Mouse (Mus musculus) embryonic facial prominence, embryonic 13.5 days (tissue): ENCODE data around the gene Rab19. TPM values are rescaled to one million over a fixed set of nuclear protein-coding genes. Genes with fewer than 3 reads are reported as not detected.
"Not testable (repeated sequence)": the region's sequence is repeated elsewhere in the genome, so short reads cannot be mapped to it uniquely, and the experiment has no call there.

ENCODE experiments used
- ATAC-seq: fragments of 200-750 bp; cut with Nextera tagmentation; 2 replicates; pipeline ENCODE4 v1.8.0; 2017; ENCODE audit warnings: low read depth; ENCODE audit not compliant: insufficient number of reproducible peaks, insufficient read depth, low FRiP score, low TSS enrichment
- H3K27ac ChIP-seq: fragments of 300-500 bp; sonication (generic); 2 replicates; pipeline ENCODE4 v1.5.1; 2015; ENCODE audit warnings: moderate library complexity, mild to moderate bottlenecking, inconsistent platforms
- H3K27me3 ChIP-seq: fragments of 300-500 bp; sonication (generic); 2 replicates; pipeline ENCODE4 v1.6.1; 2015; ENCODE audit warnings: mild to moderate bottlenecking, inconsistent platforms
- H3K36me3 ChIP-seq: fragments of 300-500 bp; sonication (generic); 2 replicates; pipeline ENCODE4 v1.6.1; 2015; ENCODE audit warnings: mild to moderate bottlenecking, inconsistent platforms
- H3K4me1 ChIP-seq: fragments of 300-500 bp; sonication (generic); 2 replicates; pipeline ENCODE4 v1.6.1; 2015; ENCODE audit warnings: inconsistent platforms
- H3K4me2 ChIP-seq: fragments of 300-500 bp; sonication (generic); 2 replicates; pipeline ENCODE4 v1.6.1; 2015; ENCODE audit warnings: moderate library complexity, mild to moderate bottlenecking, inconsistent platforms
- H3K4me3 ChIP-seq: fragments of 300-500 bp; sonication (generic); 2 replicates; pipeline ENCODE4 v1.5.1; 2015; ENCODE audit warnings: mild to moderate bottlenecking, inconsistent platforms
- H3K9ac ChIP-seq: fragments of 300-500 bp; sonication (generic); 2 replicates; pipeline ENCODE4 v1.6.1; 2015; ENCODE audit warnings: mild to moderate bottlenecking, inconsistent platforms
- H3K9me3 ChIP-seq: fragments of 300-500 bp; sonication (generic); 2 replicates; pipeline ENCODE4 v1.6.1; 2016; ENCODE audit warnings: inconsistent platforms
- WGBS: fragments of 180-500 bp; shearing (Covaris S2); methylation state at CpG from one replicate; pipeline ENCODE4 v1.1.7; 2015; ENCODE audit warnings: mixed read lengths; 5-methylcytosine and 5-hydroxymethylcytosine counted together
- polyA plus RNA-seq: library from polyadenylated mRNA; unstranded; fragments of >200 nt; fragmentation: Nextera tagmentation; extraction: Ambion mirVana; gene quantifications from 2 replicates; pipeline ENCODE4 v1.2.1, GENCODE M21; 2015

Gene Rab19
- polyA plus RNA-seq, 1 experiment from 2014 or later = 0.77 TPM

DNA sequence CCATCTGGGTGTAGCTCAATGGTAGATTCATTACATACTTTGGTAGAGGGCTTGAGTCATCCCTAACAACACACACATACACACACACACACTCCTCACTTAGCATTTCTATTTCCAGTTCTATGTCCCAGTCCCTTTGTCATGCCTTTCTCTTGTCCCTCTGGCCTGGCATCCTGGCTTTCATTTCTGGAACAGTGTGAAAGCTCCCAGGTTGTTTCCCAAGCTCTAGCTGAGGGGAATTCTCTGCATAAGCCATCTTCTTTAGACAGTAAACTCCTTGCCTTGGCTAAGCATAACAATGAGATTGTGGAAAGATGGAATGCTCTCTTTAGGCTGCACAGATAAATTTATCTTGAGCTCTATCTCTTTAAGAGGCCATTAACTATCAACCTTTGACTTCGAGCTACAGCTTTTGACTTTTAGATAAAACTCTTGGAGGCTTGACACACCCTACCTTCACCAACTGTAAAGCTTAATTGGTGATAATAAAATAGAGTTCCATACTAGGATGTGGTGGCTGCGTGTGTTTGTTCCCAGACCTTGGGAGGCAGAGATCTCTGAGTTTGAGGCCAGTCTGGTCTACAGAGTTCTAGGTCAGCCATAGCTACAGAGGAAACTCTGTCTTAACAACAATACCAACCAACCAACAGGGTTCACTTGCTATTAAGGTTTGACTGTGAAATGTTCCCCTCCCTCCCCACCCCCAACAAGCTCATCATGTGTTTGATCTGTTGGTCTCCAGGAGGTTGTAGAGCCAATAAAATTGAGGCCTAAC is 53.3 kb downstream of the Rab19 start:
- H3K4me3 ChIP-seq = no peak overlapping the region
- H3K4me1 ChIP-seq = no peaks in the 10 kb centered on the region
- no peaks in the 10 kb centered on the region for H3K9me3 ChIP-seq
- ATAC-seq = no peak
- H3K4me2 ChIP-seq = no peak overlapping the region
- H3K27ac ChIP-seq = no peak overlapping the region
- 81% methylated on average over 2 of the region's 2 CpGs for WGBS
- no peaks in the 10 kb centered on the region for H3K36me3 ChIP-seq
- H3K27me3 ChIP-seq = no peaks in the 10 kb centered on the region
- no peak overlapping the region for H3K9ac ChIP-seq

GRCm38 (mm10) chr6:39434886-39435492 is 54.0 kb downstream of the Rab19 start:
- Histone ChIP-seq H3K9ac (no peak overlapping the region), H3K4me3 (no peak overlapping the region), H3K27me3 (no peaks in the 10 kb centered on the region), H3K4me1 (no peaks in the 10 kb centered on the region), H3K36me3 (no peaks in the 10 kb centered on the region), H3K27ac (no peak overlapping the region), H3K9me3 (no peaks in the 10 kb centered on the region), H3K4me2 (no peak overlapping the region)
- no peak for ATAC-seq
- 67% methylated on average over 2 of the region's 2 CpGs for WGBS

DNA sequence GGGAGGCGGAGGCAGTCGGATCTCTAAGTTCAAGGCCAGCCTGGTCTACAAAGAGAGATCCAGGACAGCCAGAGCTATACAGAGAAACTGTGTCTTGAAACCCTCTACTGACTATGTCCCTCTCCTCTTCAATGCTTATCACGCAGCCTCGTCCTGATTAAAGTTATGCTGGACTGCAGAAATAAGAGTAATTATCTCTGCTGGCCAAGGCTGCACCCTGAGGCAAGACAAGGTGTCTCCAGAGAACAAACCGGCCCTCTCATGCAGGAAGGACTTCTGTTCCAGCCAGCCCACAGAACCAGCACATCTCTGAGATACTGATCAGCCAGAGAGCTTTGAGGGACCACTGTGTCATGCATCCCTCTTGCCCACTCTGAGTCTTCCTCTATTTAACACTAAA is 54.9 kb downstream of the Rab19 start:
- H3K27ac ChIP-seq = no peak overlapping the region
- H3K4me2 ChIP-seq = no peak overlapping the region
- no peak overlapping the region for H3K4me3 ChIP-seq
- no peak overlapping the region for H3K9ac ChIP-seq
- no peaks in the 10 kb centered on the region for H3K36me3 ChIP-seq
- H3K9me3 ChIP-seq = no peaks in the 10 kb centered on the region
- ATAC-seq = no peak
- WGBS = 72% methylated on average over 5 of the region's 5 CpGs
- H3K4me1 ChIP-seq = no peaks in the 10 kb centered on the region
- no peaks in the 10 kb centered on the region for H3K27me3 ChIP-seq

GRCm38 (mm10) chr6:39437519-39437918 is 56.5 kb downstream of the Rab19 start:
- H3K4me3 ChIP-seq, H3K27me3 ChIP-seq, H3K4me2 ChIP-seq, H3K9ac ChIP-seq, ATAC-seq, H3K4me1 ChIP-seq, H3K9me3 ChIP-seq, H3K36me3 ChIP-seq, H3K27ac ChIP-seq: not testable (repeated sequence)
- 82% methylated on average over 6 of the region's 6 CpGs for WGBS

Other genes with a start within 250 kb of the Rab19 start
- gene Kdm7a, start 174.4 kb upstream of the Rab19 start, polyA plus RNA-seq = 5.8 and 7.4 TPM in 2 replicates
- 51.3 and 59.1 TPM in 2 replicates for gene Slc37a3, start 3.5 kb upstream of the Rab19 start, polyA plus RNA-seq
- 51.6 and 61.0 TPM in 2 replicates for gene Mkrn1, start 39.3 kb downstream of the Rab19 start, polyA plus RNA-seq
- 18.0 and 21.2 TPM in 2 replicates for gene Dennd2a, start 176.7 kb downstream of the Rab19 start, polyA plus RNA-seq
- 40.6 and 42.3 TPM in 2 replicates for gene Adck2, start 192.7 kb downstream of the Rab19 start, polyA plus RNA-seq
- 1.7 TPM in 1 of 2 replicates, not detected in the other for gene Gm42420, start 204.6 kb downstream of the Rab19 start, polyA plus RNA-seq
- gene Ndufb2, start 211.4 kb downstream of the Rab19 start, polyA plus RNA-seq = 330 and 353 TPM in 2 replicates